Mouse (Mus musculus) neural tube, embryonic 13.5 days (tissue): ENCODE measurements around the gene Map4. TPM values are rescaled to one million over a fixed set of nuclear protein-coding genes. Genes with fewer than 3 reads are reported as not detected.
A peak's percentile ranks its signal among the peaks of the same experiment; 100 is the strongest.

Experiments used
- ATAC-seq: fragments of 200-750 bp; cut with Nextera tagmentation; 2 replicates; pipeline ENCODE4 v1.8.0; 2017; ENCODE audit warnings: low read depth, mild to moderate bottlenecking, moderate TSS enrichment, moderate library complexity
- H3K27ac ChIP-seq: fragments of 300-500 bp; sonication (generic); replicated peaks from 2 replicates; pipeline ENCODE4 v1.5.1; 2015; ENCODE audit warnings: moderate library complexity, mild to moderate bottlenecking, inconsistent platforms
- H3K27me3 ChIP-seq: fragments of 300-500 bp; sonication (generic); 2 replicates; pipeline ENCODE4 v1.6.1; 2015; ENCODE audit warnings: mild to moderate bottlenecking, inconsistent platforms
- H3K36me3 ChIP-seq: fragments of 300-500 bp; sonication (generic); 2 replicates; pipeline ENCODE4 v1.6.1; 2015; ENCODE audit warnings: mild to moderate bottlenecking, inconsistent platforms
- H3K4me1 ChIP-seq: fragments of 300-500 bp; sonication (generic); replicated peaks from 2 replicates; pipeline ENCODE4 v1.6.1; 2015; ENCODE audit warnings: inconsistent platforms
- H3K4me2 ChIP-seq: fragments of 300-500 bp; sonication (generic); 2 replicates; pipeline ENCODE4 v1.6.1; 2015; ENCODE audit warnings: inconsistent platforms, mild to moderate bottlenecking, moderate library complexity
- H3K4me3 ChIP-seq: fragments of 300-500 bp; sonication (generic); 2 replicates; pipeline ENCODE4 v1.5.1; 2015; ENCODE audit warnings: mild to moderate bottlenecking, inconsistent platforms
- H3K9ac ChIP-seq: fragments of 300-500 bp; sonication (generic); 2 replicates; pipeline ENCODE4 v1.6.1; 2015; ENCODE audit warnings: moderate library complexity, mild to moderate bottlenecking, inconsistent platforms
- H3K9me3 ChIP-seq: fragments of 300-500 bp; sonication (generic); 2 replicates; pipeline ENCODE4 v1.6.1; 2016; ENCODE audit warnings: inconsistent platforms
- WGBS: fragments of 180-500 bp; shearing (Covaris S2); methylation state at CpG from one replicate; pipeline ENCODE4 v1.1.7; 2015; 5-methylcytosine and 5-hydroxymethylcytosine counted together
- polyA plus RNA-seq: library from polyadenylated mRNA; unstranded; fragments of >200 nt; fragmentation: Nextera tagmentation; extraction: Ambion mirVana; gene quantifications from 2 replicates; pipeline ENCODE4 v1.2.1, GENCODE M21; 2015

The Map4 gene
- polyA plus RNA-seq, 1 experiment from 2014 or later: 176 TPM

DNA sequence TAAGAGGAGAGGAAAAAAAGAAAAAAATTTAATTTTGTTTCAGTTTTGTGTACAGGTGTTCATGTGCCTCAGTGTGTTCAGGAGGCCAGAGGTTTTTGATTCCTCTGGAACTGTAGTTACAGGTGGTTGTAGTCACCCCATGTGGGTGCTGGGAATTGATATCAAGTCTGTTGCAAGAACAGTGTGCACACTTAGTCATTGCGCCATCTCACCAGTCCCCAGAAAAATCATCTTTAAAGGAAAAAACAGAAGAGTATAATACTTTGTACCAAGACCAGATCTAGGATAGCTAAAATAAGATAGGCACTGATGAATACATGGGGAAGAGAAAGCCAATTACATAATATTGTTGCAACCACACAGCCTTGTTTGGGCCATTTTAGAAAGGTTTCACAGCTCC lies 90.2 kb downstream of the Map4 start:
- no peaks in the 10 kb centered on the region for H3K9me3 ChIP-seq
- H3K27ac ChIP-seq: no peak overlapping the region
- H3K27me3 ChIP-seq: no peaks in the 10 kb centered on the region
- H3K9ac ChIP-seq: no peak overlapping the region
- no peak overlapping the region for H3K4me3 ChIP-seq
- peaks cover 9% of the 10 kb centered on the region for H3K4me1 ChIP-seq
- no peaks in the 10 kb centered on the region for H3K36me3 ChIP-seq
- 100% methylated on average over 1 of the region's 1 CpGs for WGBS
- no peak for ATAC-seq
- no peak overlapping the region for H3K4me2 ChIP-seq

DNA sequence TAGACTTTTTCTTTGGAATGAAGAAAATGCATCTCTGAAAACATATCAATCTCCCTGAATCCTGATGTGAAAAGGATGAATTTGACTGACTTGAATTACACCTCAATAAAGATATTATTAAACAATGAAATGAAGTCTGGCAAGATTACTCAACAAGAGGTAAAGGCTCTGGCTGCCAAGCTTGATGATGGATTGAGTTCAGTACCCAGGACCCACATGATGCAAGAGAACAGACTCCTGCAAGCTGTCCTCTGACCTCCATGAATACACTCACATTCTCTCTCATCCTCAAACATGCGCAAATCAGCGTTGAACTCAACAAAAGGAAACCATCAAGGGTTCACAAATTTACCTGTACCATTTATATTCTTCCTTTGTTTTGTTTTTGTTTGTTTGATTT lies 90.9 kb downstream of the Map4 start:
- 89% methylated on average over 2 of the region's 2 CpGs for WGBS
- no peak overlapping the region for H3K4me2 ChIP-seq
- no peaks in the 10 kb centered on the region for H3K36me3 ChIP-seq
- H3K27me3 ChIP-seq: no peaks in the 10 kb centered on the region
- H3K4me1 ChIP-seq: peaks cover 9% of the 10 kb centered on the region
- no peak overlapping the region for H3K9ac ChIP-seq
- ATAC-seq: no peak
- H3K4me3 ChIP-seq: no peak overlapping the region
- H3K27ac ChIP-seq: no peak overlapping the region
- H3K9me3 ChIP-seq: no peaks in the 10 kb centered on the region

DNA sequence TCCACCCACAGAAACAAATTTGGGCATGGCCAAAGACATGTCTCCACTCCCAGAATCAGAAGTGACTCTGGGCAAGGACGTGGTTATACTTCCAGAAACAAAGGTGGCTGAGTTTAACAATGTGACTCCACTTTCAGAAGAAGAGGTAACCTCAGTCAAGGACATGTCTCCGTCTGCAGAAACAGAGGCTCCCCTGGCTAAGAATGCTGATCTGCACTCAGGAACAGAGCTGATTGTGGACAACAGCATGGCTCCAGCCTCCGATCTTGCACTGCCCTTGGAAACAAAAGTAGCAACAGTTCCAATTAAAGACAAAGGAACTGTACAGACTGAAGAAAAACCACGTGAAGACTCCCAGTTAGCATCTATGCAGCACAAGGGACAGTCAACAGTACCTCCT lies 103.8 kb downstream of the Map4 start:
- no peak overlapping the region for H3K9ac ChIP-seq
- H3K27ac ChIP-seq: no peak overlapping the region
- H3K27me3 ChIP-seq: no peaks in the 10 kb centered on the region
- ATAC-seq: no peak
- H3K4me1 ChIP-seq: no peaks in the 10 kb centered on the region
- H3K36me3 ChIP-seq: peaks cover 49% of the 10 kb centered on the region
- H3K9me3 ChIP-seq: no peaks in the 10 kb centered on the region
- H3K4me2 ChIP-seq: no peak overlapping the region
- no peak overlapping the region for H3K4me3 ChIP-seq
- WGBS: 84% methylated on average over 4 of the region's 4 CpGs

DNA sequence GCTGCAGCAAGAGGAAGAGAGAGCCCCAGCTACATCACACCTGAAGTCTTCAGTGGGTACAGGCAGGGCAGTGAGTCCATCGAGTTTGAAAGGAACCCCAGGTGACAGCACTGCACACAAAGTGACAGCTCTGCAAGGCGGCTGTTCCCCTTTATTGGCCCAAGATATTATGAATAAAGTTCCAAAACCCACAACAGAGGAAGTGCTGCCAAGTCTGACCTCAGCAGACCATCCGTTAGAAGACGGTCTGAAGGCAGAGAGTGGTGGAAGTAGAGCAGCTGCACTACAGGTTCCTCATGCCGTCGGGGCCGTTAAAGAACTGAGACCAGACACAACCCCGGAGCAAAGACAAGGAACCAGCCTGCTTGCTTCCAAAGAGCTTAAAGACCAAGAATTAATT lies 106.6 kb downstream of the Map4 start:
- Histone ChIP-seq H3K36me3 (peaks cover 47% of the 10 kb centered on the region), H3K4me3 (no peak overlapping the region), H3K27me3 (no peaks in the 10 kb centered on the region), H3K4me2 (no peak overlapping the region), H3K9ac (no peak overlapping the region), H3K9me3 (no peaks in the 10 kb centered on the region), H3K4me1 (no peaks in the 10 kb centered on the region), H3K27ac (no peak overlapping the region)
- no peak for ATAC-seq
- 95% methylated on average over 8 of the region's 8 CpGs for WGBS

DNA sequence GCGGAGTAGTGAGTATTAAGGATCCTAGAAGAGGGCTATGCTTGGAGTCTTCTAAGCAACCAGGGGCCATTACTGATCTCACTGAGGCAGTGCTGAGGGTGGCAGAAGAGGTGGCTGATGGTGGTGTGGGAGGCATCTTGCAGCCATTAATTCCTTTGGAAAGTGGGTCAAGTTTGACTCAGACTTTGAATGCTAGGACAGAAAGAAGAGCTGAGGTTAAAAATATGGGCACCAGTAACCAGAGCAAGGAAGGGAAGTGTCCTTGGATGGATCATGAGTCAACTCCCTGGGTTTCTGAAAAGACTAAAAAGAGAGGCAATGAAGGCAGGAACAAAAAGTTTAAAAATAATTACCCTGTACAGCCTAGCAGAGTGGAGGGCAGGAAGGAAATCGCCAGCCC lies 107.2 kb downstream of the Map4 start:
- peaks cover 47% of the 10 kb centered on the region for H3K36me3 ChIP-seq
- no peak for ATAC-seq
- H3K27ac ChIP-seq: no peak overlapping the region
- H3K4me3 ChIP-seq: no peak overlapping the region
- 97% methylated on average over 2 of the region's 2 CpGs for WGBS
- no peak overlapping the region for H3K4me2 ChIP-seq
- no peaks in the 10 kb centered on the region for H3K27me3 ChIP-seq
- H3K9me3 ChIP-seq: no peaks in the 10 kb centered on the region
- H3K9ac ChIP-seq: no peak overlapping the region
- no peaks in the 10 kb centered on the region for H3K4me1 ChIP-seq

DNA sequence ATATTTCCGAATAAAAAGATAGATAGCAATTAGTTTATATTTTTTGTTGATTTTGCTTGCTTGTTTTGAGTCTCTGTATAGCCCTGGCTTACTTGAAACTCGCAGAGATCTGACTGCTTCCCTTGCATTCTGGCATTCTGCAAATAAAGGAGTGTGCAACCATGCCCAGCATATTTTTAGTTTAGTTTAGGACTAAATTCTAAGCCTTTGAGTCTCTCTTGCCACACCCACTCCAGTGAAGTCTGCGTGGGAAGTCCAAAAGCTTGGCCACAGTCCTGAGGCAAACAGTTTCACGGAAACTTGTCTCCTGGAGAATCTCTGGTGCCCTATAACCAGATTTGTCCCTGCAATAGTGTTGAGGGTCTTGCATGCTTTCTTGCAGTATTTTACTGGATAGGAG lies 113.1 kb downstream of the Map4 start:
- H3K36me3 ChIP-seq: peaks cover 5% of the 10 kb centered on the region; the same call in 1 of the 2 replicates
- H3K27me3 ChIP-seq: no peaks in the 10 kb centered on the region
- 94% methylated on average over 4 of the region's 4 CpGs for WGBS
- H3K4me1 ChIP-seq: peaks cover 14% of the 10 kb centered on the region
- H3K4me3 ChIP-seq: no peak overlapping the region
- ATAC-seq: no peak
- no peaks in the 10 kb centered on the region for H3K9me3 ChIP-seq
- H3K9ac ChIP-seq: no peak overlapping the region
- H3K27ac ChIP-seq: no peak overlapping the region
- no peak overlapping the region for H3K4me2 ChIP-seq

DNA sequence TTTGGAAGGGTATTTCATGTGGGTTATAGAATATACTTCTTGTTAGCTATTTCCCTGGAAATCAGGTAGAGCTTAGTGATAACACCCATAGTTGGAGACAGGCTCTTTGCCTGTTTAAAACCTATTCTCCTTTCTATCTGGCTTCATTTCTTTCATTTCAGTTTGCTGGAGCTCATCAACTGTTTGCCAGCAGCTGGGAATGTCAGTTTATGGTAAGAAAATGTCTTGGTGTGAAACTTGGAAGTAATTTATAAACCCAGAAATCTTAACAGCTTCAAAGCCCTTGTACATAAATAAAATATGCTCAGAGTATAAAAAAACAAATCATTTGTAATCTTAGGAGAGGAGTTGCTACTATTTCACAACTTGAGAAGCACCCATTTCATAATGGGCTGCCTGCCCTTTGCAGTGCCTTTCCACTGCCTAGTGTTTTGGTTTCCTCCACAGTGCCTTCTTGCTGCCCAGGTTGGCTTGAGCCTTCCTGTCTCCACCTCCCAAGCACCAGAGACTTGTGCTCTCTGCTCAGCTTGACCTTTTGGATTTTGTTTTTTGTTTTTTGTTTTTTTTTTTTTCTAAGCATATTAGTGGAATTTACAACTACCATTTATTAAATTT lies 114.6 kb downstream of the Map4 start:
- Histone ChIP-seq H3K4me3 (no peak overlapping the region), H3K9me3 (no peaks in the 10 kb centered on the region), H3K4me1 (peaks cover 20% of the 10 kb centered on the region), H3K27me3 (no peaks in the 10 kb centered on the region), H3K27ac (no peak overlapping the region), H3K4me2 (no peak overlapping the region), H3K36me3 (no peaks in the 10 kb centered on the region), H3K9ac (no peak overlapping the region)
- ATAC-seq: no peak

DNA sequence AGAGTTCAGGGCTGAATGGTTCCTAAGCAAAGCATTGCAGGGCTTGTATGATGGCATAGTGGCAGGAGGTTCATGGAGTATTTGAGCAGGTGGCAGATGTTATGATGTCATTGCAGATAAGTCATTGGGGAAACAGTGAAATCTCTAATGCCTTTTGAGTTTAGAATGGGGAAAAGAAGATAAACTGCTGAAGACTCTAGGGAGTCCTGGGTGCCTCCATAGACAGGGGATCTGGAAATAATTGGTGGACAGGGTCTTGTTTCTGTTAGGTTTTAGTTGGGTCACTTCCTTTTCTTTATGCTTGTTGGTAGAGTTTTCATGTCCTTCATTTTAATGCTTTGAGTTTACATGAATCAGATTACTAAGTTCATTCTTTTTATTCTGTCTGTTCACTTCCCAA lies 116.0 kb downstream of the Map4 start:
- Histone ChIP-seq H3K4me3 (no peak overlapping the region), H3K27ac (no peak overlapping the region), H3K4me1 (peaks cover 34% of the 10 kb centered on the region), H3K27me3 (no peaks in the 10 kb centered on the region), H3K36me3 (no peaks in the 10 kb centered on the region), H3K4me2 (no peak overlapping the region), H3K9me3 (no peaks in the 10 kb centered on the region), H3K9ac (no peak overlapping the region)
- no peak for ATAC-seq

DNA sequence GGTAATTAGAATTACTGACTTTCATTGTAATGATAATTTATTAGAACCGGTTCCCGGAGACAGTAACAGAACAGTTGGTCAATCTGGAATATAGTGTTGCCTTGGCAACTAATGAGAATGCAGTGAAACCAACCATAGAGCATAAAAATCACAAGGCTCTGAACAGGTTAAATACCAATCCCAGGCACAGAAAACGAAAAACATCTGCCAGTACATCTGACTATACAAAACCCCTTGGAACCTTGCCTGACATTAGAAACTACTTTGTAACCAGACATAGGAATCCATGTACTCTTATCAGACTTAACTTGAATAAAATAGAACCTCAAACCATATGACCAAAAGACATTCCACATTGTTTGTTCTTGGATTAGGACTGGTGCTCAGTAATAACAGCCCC lies 116.6 kb downstream of the Map4 start:
- Histone ChIP-seq H3K4me1 (peaks cover 40% of the 10 kb centered on the region), H3K9me3 (no peaks in the 10 kb centered on the region), H3K36me3 (no peaks in the 10 kb centered on the region), H3K4me2 (no peak overlapping the region), H3K4me3 (no peak overlapping the region), H3K9ac (no peak overlapping the region), H3K27ac (no peak overlapping the region; the same call in 1 of the 2 replicates), H3K27me3 (no peaks in the 10 kb centered on the region)
- WGBS: 14% methylated on average over 3 of the region's 3 CpGs
- ATAC-seq: peak; percentile 72

DNA sequence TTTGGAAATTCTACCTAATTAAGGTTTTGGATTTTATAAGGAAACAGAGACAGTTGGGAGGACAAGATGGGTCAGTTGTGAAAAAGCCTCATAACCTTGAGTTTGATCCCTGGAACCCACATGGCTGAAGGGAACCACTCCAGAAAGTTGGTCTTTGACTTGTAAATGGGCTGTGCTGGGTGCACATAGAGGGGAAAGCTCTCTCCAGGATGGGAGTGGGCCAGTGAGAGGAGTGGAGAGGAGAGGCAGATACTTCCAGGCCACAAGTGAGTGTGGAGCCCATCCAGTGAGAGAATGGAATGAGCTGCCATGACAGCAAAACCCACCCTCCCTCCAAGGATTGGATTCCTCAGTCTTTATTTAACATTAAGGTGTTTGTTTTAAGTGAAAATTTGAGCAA lies 119.9 kb downstream of the Map4 start:
- H3K9me3 ChIP-seq: no peaks in the 10 kb centered on the region
- peak overlapping the region; percentile 93; the same call in 1 of the 2 replicates for H3K27ac ChIP-seq
- no peaks in the 10 kb centered on the region for H3K36me3 ChIP-seq
- peak overlapping the region; percentile 73; the same call in 1 of the 2 replicates for H3K9ac ChIP-seq
- H3K4me3 ChIP-seq: no peak overlapping the region
- H3K4me1 ChIP-seq: peaks cover 72% of the 10 kb centered on the region
- ATAC-seq: no peak
- no peaks in the 10 kb centered on the region for H3K27me3 ChIP-seq
- H3K4me2 ChIP-seq: peak overlapping the region; percentile 65; the same call in 1 of the 2 replicates

DNA sequence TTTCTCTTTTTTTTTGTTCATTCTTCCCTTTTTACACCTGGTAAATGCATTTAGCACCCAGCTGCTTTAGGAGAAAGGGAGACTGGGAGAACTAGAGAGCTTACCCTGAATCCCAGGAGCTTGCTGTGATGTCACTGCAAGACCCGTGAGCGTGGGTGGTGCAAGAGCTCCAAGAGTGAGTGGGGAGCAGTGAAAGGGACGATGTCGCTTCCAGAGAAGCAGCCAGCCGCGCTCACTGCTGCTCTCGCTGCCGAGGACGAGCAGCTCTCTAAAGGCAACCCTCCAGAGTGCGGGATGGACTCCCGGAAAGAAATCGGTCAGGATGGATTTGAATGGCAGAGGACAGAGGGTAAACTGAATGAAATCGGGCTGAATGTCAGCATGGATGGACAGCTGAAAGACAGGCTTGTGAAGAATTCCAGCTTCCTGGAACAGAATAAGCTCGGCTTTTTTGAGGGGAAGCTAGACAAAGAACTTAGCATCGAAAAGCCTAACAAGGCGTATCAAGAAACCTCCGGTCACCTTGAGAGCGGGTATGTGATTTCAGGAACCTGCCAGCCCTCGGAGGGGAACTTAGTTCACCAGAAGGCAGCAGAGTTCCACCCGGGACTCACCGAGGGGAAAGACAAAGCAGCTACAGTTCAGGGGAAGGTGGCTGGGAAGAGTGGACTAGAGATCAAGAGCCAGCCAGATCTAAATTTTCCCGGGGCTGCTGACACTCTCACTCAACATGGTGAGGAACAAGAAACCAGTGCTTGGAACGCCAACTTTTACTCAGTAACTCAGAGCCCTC lies 120.8 kb downstream of the Map4 start:
- peaks cover 77% of the 10 kb centered on the region for H3K4me1 ChIP-seq

DNA sequence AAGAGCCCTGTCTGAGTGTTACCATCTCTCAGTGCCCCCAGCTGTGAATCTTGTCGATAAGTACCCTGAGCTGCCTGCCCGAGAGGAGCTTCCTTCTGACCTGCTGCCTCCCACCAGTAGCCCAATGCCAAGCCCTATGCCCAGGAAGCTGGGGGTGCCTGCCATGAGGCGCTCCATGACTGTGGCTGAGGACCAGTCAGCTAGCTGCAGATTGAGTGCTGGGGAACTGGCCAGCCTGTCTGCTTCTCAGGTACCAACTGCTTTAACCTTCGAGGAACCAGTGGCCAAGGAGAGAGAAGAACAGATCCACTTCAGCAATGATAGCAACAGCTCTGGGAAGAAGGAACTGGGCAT lies 121.7 kb downstream of the Map4 start:
- H3K4me2 ChIP-seq: peak overlapping the region; percentile 65
- WGBS: 34% methylated on average over 4 of the region's 4 CpGs
- peak overlapping the region; percentile 93 for H3K27ac ChIP-seq
- H3K4me1 ChIP-seq: peaks cover 81% of the 10 kb centered on the region
- H3K36me3 ChIP-seq: no peaks in the 10 kb centered on the region
- ATAC-seq: peak; percentile 24
- peak overlapping the region; percentile 73 for H3K9ac ChIP-seq
- H3K27me3 ChIP-seq: no peaks in the 10 kb centered on the region
- H3K9me3 ChIP-seq: no peaks in the 10 kb centered on the region
- peak overlapping the region; percentile 44 for H3K4me3 ChIP-seq

More for the DNA sequence above, 120.8 kb downstream of the Map4 start:
- peak overlapping the region; percentile 65 for H3K4me2 ChIP-seq
- H3K27me3 ChIP-seq: no peaks in the 10 kb centered on the region
- whole genome bisulfite sequencing: 17% methylated on average over 23 of the region's 23 CpGs
- H3K4me3 ChIP-seq: peak overlapping the region; percentile 44
- ATAC-seq: 0 out of 2 replicates have a peak, but pooled peaks have one; percentile 9
- no peaks in the 10 kb centered on the region for H3K9me3 ChIP-seq
- H3K36me3 ChIP-seq: no peaks in the 10 kb centered on the region
- H3K9ac ChIP-seq: peak overlapping the region; percentile 73
- H3K27ac ChIP-seq: peak overlapping the region; percentile 93
